8 mouse cellular contexts compared by ENCODE assay signal in genomic region chr2:156196302-156197128, GRCm38 (mm10). TPM values are rescaled to one million over a fixed set of nuclear protein-coding genes. Genes with fewer than 3 reads are reported as not detected.
DNase-seq lines count a peak whose midpoint lies in the region; ATAC-seq and TF ChIP-seq lines count a peak whose summit lies in the region.

TSS of gene Phf20 (plus strand) at chr2:156196466.

- TF ChIP-seq CTCF in testis, adult 2 months (IDR thresholded peaks at IDR 0.05; ENCODE audit: control insufficient read depth, insufficient read depth, insufficient replicate concordance, low read depth, low read length) = no peak

- H3K27ac ChIP-seq in forebrain, embryonic 11.5 days (ENCODE audit: low read depth, low read length) = peak within 1 kb of the TSS; percentile 93
- peak within 1 kb of the TSS; percentile 96 for H3K27ac ChIP-seq in heart, embryonic 16.5 days (ENCODE audit: low read length)
- peak within 1 kb of the TSS; percentile 94 for H3K27ac ChIP-seq in liver, embryonic 16.5 days (ENCODE audit: low read length)
- H3K27ac ChIP-seq in neural tube, embryonic 13.5 days (replicated peaks) = peak within 1 kb of the TSS; percentile 97
- peak within 1 kb of the TSS; percentile 97 for H3K27ac ChIP-seq in testis, adult 2 months (ENCODE audit: control insufficient read depth, insufficient read depth, low read depth, low read length)

- H3K9me3 ChIP-seq in forebrain, embryonic 11.5 days (ENCODE audit: control insufficient read depth, low read length) = no peaks in the 10 kb centered on the region
- no peaks in the 10 kb centered on the region for H3K9me3 ChIP-seq in heart, embryonic 16.5 days (replicated peaks; ENCODE audit: control insufficient read depth, low read length)
- no peaks in the 10 kb centered on the region for H3K9me3 ChIP-seq in liver, embryonic 16.5 days (replicated peaks; ENCODE audit: control insufficient read depth, low read length)
- H3K9me3 ChIP-seq in neural tube, embryonic 13.5 days = no peaks in the 10 kb centered on the region

- TF ChIP-seq POLR2A in testis, adult 2 months (IDR thresholded peaks at IDR 0.05; ENCODE audit: control insufficient read depth, low read depth, low read length) = peak; percentile 91

- peak within 1 kb of the TSS; percentile 87 for H3K9ac ChIP-seq in forebrain, embryonic 11.5 days (ENCODE audit: low read length)
- peak within 1 kb of the TSS; percentile 90 for H3K9ac ChIP-seq in heart, embryonic 16.5 days (ENCODE audit: low read length)
- peak within 1 kb of the TSS; percentile 84 for H3K9ac ChIP-seq in liver, embryonic 16.5 days (ENCODE audit: low read depth, low read length)
- peak within 1 kb of the TSS; percentile 86 for H3K9ac ChIP-seq in neural tube, embryonic 13.5 days

- no peaks in the 10 kb centered on the region for H3K36me3 ChIP-seq in forebrain, embryonic 11.5 days (ENCODE audit: control insufficient read depth, insufficient read depth, low read length)
- H3K36me3 ChIP-seq in heart, embryonic 16.5 days (ENCODE audit: control insufficient read depth, insufficient read depth) = no peaks in the 10 kb centered on the region
- no peaks in the 10 kb centered on the region; the same call in 1 of the 2 replicates for H3K36me3 ChIP-seq in liver, embryonic 16.5 days (ENCODE audit: control insufficient read depth, insufficient read depth)
- peaks cover 10% of the 10 kb centered on the region; the same call in 1 of the 2 replicates for H3K36me3 ChIP-seq in neural tube, embryonic 13.5 days
- no peaks in the 10 kb centered on the region; the same call in 1 of the 2 replicates for H3K36me3 ChIP-seq in testis, adult 2 months (ENCODE audit: control insufficient read depth, insufficient read depth, low read length)

- peak within 1 kb of the TSS; percentile 76 for H3K4me2 ChIP-seq in forebrain, embryonic 11.5 days (ENCODE audit: low read depth, low read length, severe bottlenecking)
- peak within 1 kb of the TSS; percentile 94 for H3K4me2 ChIP-seq in heart, embryonic 16.5 days (ENCODE audit: low read depth, low read length)
- H3K4me2 ChIP-seq in liver, embryonic 16.5 days (ENCODE audit: low read depth, low read length) = peak within 1 kb of the TSS; percentile 92
- peak within 1 kb of the TSS; percentile 79 for H3K4me2 ChIP-seq in neural tube, embryonic 13.5 days

- DNase-seq in CD8-positive naive resting alpha-beta T cell, adult 2 months (ENCODE audit: low read depth in 2 of 2, low spot score in 2 of 2) = peak; percentile 97 to 99
- DNase-seq in c-Kit-positive CD71-negative TER-119-negative erythroid progenitor cells, embryonic 14.5 days (ENCODE audit: low read depth) = peak; percentile 87
- DNase-seq in forebrain, embryonic 11.5 days (ENCODE audit: low spot score) = peak; percentile 100
- peak; percentile 99 to 100 for DNase-seq in kidney, postnatal 36 days

- no peaks in the 10 kb centered on the region for H3K27me3 ChIP-seq in forebrain, embryonic 11.5 days (ENCODE audit: control insufficient read depth, insufficient read depth, low read length)
- H3K27me3 ChIP-seq in heart, embryonic 16.5 days (ENCODE audit: control insufficient read depth, insufficient read depth, low read length) = no peaks in the 10 kb centered on the region
- H3K27me3 ChIP-seq in liver, embryonic 16.5 days (ENCODE audit: control insufficient read depth, insufficient read depth, low read depth, low read length) = no peaks in the 10 kb centered on the region
- no peaks in the 10 kb centered on the region for H3K27me3 ChIP-seq in neural tube, embryonic 13.5 days
- H3K27me3 ChIP-seq in testis, adult 2 months (ENCODE audit: control insufficient read depth, insufficient read depth, low read length) = no peaks in the 10 kb centered on the region

- under 1% methylated on average over 80 of the region's 88 CpGs for WGBS in forebrain, embryonic 11.5 days
- under 1% methylated on average over 84 of the region's 88 CpGs for WGBS in heart, embryonic 16.5 days
- WGBS in liver, embryonic 16.5 days (ENCODE audit: insufficient replicate concordance) = under 1% methylated on average over 60 of the region's 88 CpGs
- under 1% methylated on average over 72 of the region's 88 CpGs for WGBS in neural tube, embryonic 13.5 days

- H3K4me3 ChIP-seq in forebrain, embryonic 11.5 days (ENCODE audit: low read depth, low read length) = peak within 1 kb of the TSS; percentile 68
- peak within 1 kb of the TSS; percentile 84 for H3K4me3 ChIP-seq in heart, embryonic 16.5 days (ENCODE audit: low read length)
- H3K4me3 ChIP-seq in liver, embryonic 16.5 days (ENCODE audit: low read depth, low read length) = peak within 1 kb of the TSS; percentile 79
- peak within 1 kb of the TSS; percentile 75 for H3K4me3 ChIP-seq in neural tube, embryonic 13.5 days
- peak within 1 kb of the TSS; percentile 96 for H3K4me3 ChIP-seq in testis, adult 2 months (ENCODE audit: control insufficient read depth, low read depth, low read length)

- peak; percentile 98 for ATAC-seq in forebrain, embryonic 11.5 days (replicated peaks; ENCODE audit: low FRiP score)
- ATAC-seq in heart, embryonic 16.5 days (replicated peaks; ENCODE audit: extremely low read depth, insufficient read depth, low FRiP score) = peak; percentile 99
- peak; percentile 98 for ATAC-seq in liver, embryonic 16.5 days (ENCODE audit: low read depth)
- peak; percentile 98 for ATAC-seq in neural tube, embryonic 13.5 days (ENCODE audit: low read depth)

- H3K4me1 ChIP-seq in forebrain, embryonic 11.5 days (replicated peaks; ENCODE audit: control insufficient read depth, insufficient read depth, low read length) = peaks cover 4% of the 10 kb centered on the region; the same call in 1 of the 2 replicates
- H3K4me1 ChIP-seq in heart, embryonic 16.5 days (ENCODE audit: control insufficient read depth, insufficient read depth, low read length) = peaks cover 26% of the 10 kb centered on the region
- H3K4me1 ChIP-seq in liver, embryonic 16.5 days (ENCODE audit: control insufficient read depth, low read depth, low read length) = peaks cover 26% of the 10 kb centered on the region
- H3K4me1 ChIP-seq in neural tube, embryonic 13.5 days (replicated peaks) = peaks cover 35% of the 10 kb centered on the region
- peaks cover 7% of the 10 kb centered on the region; the same call in 1 of the 2 replicates for H3K4me1 ChIP-seq in testis, adult 2 months (ENCODE audit: control insufficient read depth, insufficient read depth, low read length)

RNA-seq across cellular contexts. Expression of gene Phf20, which starts in this region (rescaled TPM):
- 87.7 and 92.9 TPM in 2 replicates for polyA plus RNA-seq in forebrain, embryonic 11.5 days (2014; fragmentation: Nextera tagmentation; extraction: Ambion mirVana)
- polyA plus RNA-seq in heart, embryonic 16.5 days (2015; fragmentation: Nextera tagmentation; extraction: Ambion mirVana) = 43.0 and 46.5 TPM in 2 replicates
- polyA plus RNA-seq in liver, embryonic 16.5 days (2015; fragmentation: Nextera tagmentation; extraction: Ambion mirVana) = 10.9 and 13.8 TPM in 2 replicates
- polyA plus RNA-seq in neural tube, embryonic 13.5 days (2015; fragmentation: Nextera tagmentation; extraction: Ambion mirVana) = 101 and 126 TPM in 2 replicates
- polyA plus RNA-seq in testis, adult 2 months (2012; rRNA removed) = 11.2 and 12.0 TPM in 2 replicates

Comparison
In these comparisons a context has a peak if more than half of its experiments do, and no peak if none do; other contexts are left out.
1. Peak in every context shown above with its lines: DNase-seq, ATAC-seq, H3K4me3 ChIP-seq and H3K27ac ChIP-seq.